Mouse (Mus musculus) lung, postnatal 0 days (tissue): Measurements from ENCODE around the gene Yars. TPM values are rescaled to one million over a fixed set of nuclear protein-coding genes. Genes with fewer than 3 reads are reported as not detected.

Experiments used
- ATAC-seq: fragments of 200-750 bp; cut with Nextera tagmentation; 2 replicates; pipeline ENCODE4 v1.8.0; 2017; ENCODE audit warnings: moderate library complexity
- DNase-seq: peaks from one replicate; pipeline ENCODE4 v3.0.0-alpha.2; 2016; ENCODE audit warnings: low spot score
- H3K27ac ChIP-seq: fragments of 300-500 bp; sonication (generic); 2 replicates; pipeline ENCODE4 v1.5.1; 2014; ENCODE audit warnings: antibody characterized with exemption, mild to moderate bottlenecking, low read length, mixed read lengths
- H3K27me3 ChIP-seq: fragments of 300-500 bp; sonication (generic); replicated peaks from 2 replicates; pipeline ENCODE4 v1.6.1; 2014; ENCODE audit warnings: low read length, mixed read lengths; ENCODE audit not compliant: insufficient read depth
- H3K36me3 ChIP-seq: fragments of 300-500 bp; sonication (generic); 2 replicates; pipeline ENCODE4 v1.6.1; 2014; ENCODE audit warnings: low read length, mixed read lengths; ENCODE audit not compliant: insufficient read depth
- H3K4me1 ChIP-seq: fragments of 300-500 bp; sonication (generic); 2 replicates; pipeline ENCODE4 v1.6.1; 2014; ENCODE audit warnings: antibody characterized with exemption, low read depth, low read length, mixed read lengths; ENCODE audit not compliant: insufficient read depth
- H3K4me2 ChIP-seq: fragments of 300-500 bp; sonication (generic); replicated peaks from 2 replicates; pipeline ENCODE4 v1.6.1; 2014; ENCODE audit warnings: low read depth, mild to moderate bottlenecking, low read length, moderate library complexity, mixed read lengths
- H3K4me3 ChIP-seq: fragments of 300-500 bp; sonication (generic); 2 replicates; pipeline ENCODE4 v1.5.1; 2014; ENCODE audit warnings: low read depth, low read length
- H3K9ac ChIP-seq: fragments of 300-500 bp; sonication (generic); replicated peaks from 2 replicates; pipeline ENCODE4 v1.6.1; 2014; ENCODE audit warnings: low read depth, mild to moderate bottlenecking
- H3K9me3 ChIP-seq: fragments of 300-500 bp; sonication (generic); 2 replicates; pipeline ENCODE4 v1.6.1; 2016; ENCODE audit warnings: low read length, mixed read lengths
- CTCF ChIP-seq: IDR thresholded peaks from 2 replicates; pipeline ENCODE4 v1.5.1; 2016; ENCODE audit warnings: antibody characterized with exemption, mild to moderate bottlenecking
- EP300 ChIP-seq: IDR thresholded peaks from 2 replicates; pipeline ENCODE4 v1.6.1; 2016; ENCODE audit warnings: antibody characterized with exemption, mild to moderate bottlenecking, control low read depth
- WGBS: fragments of 180-500 bp; shearing (Covaris S2); extraction: QIAGEN DNeasy Blood & Tissue Kit; methylation state at CpG from one replicate; pipeline ENCODE4 v1.1.7; 2014; 5-methylcytosine and 5-hydroxymethylcytosine counted together
- polyA plus RNA-seq: library from polyadenylated mRNA; unstranded; fragments of >200 nt; fragmentation: Nextera tagmentation; extraction: Ambion mirVana; gene quantifications from 2 replicates; pipeline ENCODE4 v1.2.1, GENCODE M21; 2015

The Yars gene
- polyA plus RNA-seq, 1 experiment from 2014 or later: 26.4 TPM

GRCm38 (mm10) chr4:129144401-129145367 lies 44.9 kb upstream of the Yars start:
- no peak overlapping the region for H3K27ac ChIP-seq
- ATAC-seq (no peak), DNase-seq (no peak)
- no peaks in the 10 kb centered on the region; the same call in 1 of the 2 replicates for H3K36me3 ChIP-seq
- TF ChIP-seq CTCF: no peak
- TF ChIP-seq EP300: no peak
- H3K27me3 ChIP-seq: no peaks in the 10 kb centered on the region
- H3K4me2 ChIP-seq: no peak overlapping the region
- no peak overlapping the region for H3K9ac ChIP-seq
- WGBS: 64% methylated on average over 16 of the region's 16 CpGs
- no peaks in the 10 kb centered on the region for H3K9me3 ChIP-seq
- no peaks in the 10 kb centered on the region for H3K4me1 ChIP-seq
- no peak overlapping the region for H3K4me3 ChIP-seq

GRCm38 (mm10) chr4:129145411-129145810 lies 44.1 kb upstream of the Yars start:
- H3K9ac ChIP-seq: no peak overlapping the region
- no peak for TF ChIP-seq CTCF
- WGBS: 64% methylated on average over 4 of the region's 4 CpGs
- no peak overlapping the region for H3K4me3 ChIP-seq
- no peaks in the 10 kb centered on the region for H3K9me3 ChIP-seq
- no peak overlapping the region for H3K4me2 ChIP-seq
- ATAC-seq (no peak), DNase-seq (no peak)
- no peaks in the 10 kb centered on the region for H3K27me3 ChIP-seq
- no peaks in the 10 kb centered on the region for H3K4me1 ChIP-seq
- H3K27ac ChIP-seq: no peak overlapping the region
- no peaks in the 10 kb centered on the region; the same call in 1 of the 2 replicates for H3K36me3 ChIP-seq

- TF ChIP-seq CTCF (no peak), EP300 (no peak)
- DNase-seq (no peak), ATAC-seq (no peak)
- Histone ChIP-seq H3K4me1 (no peaks in the 10 kb centered on the region), H3K27ac (no peak overlapping the region), H3K9me3 (no peaks in the 10 kb centered on the region), H3K36me3 (no peaks in the 10 kb centered on the region; the same call in 1 of the 2 replicates), H3K27me3 (no peaks in the 10 kb centered on the region), H3K9ac (no peak overlapping the region), H3K4me2 (no peak overlapping the region), H3K4me3 (no peak overlapping the region)
- 55% methylated on average over 4 of the region's 4 CpGs for WGBS
These were observed 43.6 kb upstream of the Yars start for GRCm38 (mm10) chr4:129145943-129146342.

GRCm38 (mm10) chr4:129146392-129146791 lies 43.2 kb upstream of the Yars start:
- TF ChIP-seq CTCF (no peak), EP300 (no peak)
- Histone ChIP-seq H3K27ac (no peak overlapping the region), H3K27me3 (no peaks in the 10 kb centered on the region), H3K36me3 (no peaks in the 10 kb centered on the region; the same call in 1 of the 2 replicates), H3K4me1 (no peaks in the 10 kb centered on the region), H3K9ac (no peak overlapping the region), H3K9me3 (no peaks in the 10 kb centered on the region), H3K4me3 (no peak overlapping the region), H3K4me2 (no peak overlapping the region)
- ATAC-seq (peak; percentile 13; the same call in 1 of the 2 replicates), DNase-seq (peak; percentile 44)
- 27% methylated on average over 2 of the region's 2 CpGs for WGBS

GRCm38 (mm10) chr4:129147552-129148103 lies 41.9 kb upstream of the Yars start:
- 77% methylated on average over 13 of the region's 13 CpGs for WGBS
- no peak overlapping the region; the same call in 1 of the 2 replicates for H3K4me2 ChIP-seq
- H3K27me3 ChIP-seq: no peaks in the 10 kb centered on the region
- TF ChIP-seq EP300: 0 out of 2 replicates have a peak, but pooled peaks have one; percentile 13
- no peak for TF ChIP-seq CTCF
- no peak overlapping the region for H3K9ac ChIP-seq
- H3K4me1 ChIP-seq: no peaks in the 10 kb centered on the region
- DNase-seq: peak; percentile 85
- H3K4me3 ChIP-seq: no peak overlapping the region
- no peaks in the 10 kb centered on the region for H3K9me3 ChIP-seq
- peaks cover 7% of the 10 kb centered on the region; the same call in 1 of the 2 replicates for H3K36me3 ChIP-seq
- H3K27ac ChIP-seq: no peak overlapping the region; the same call in 1 of the 2 replicates
- ATAC-seq: peak; percentile 81

GRCm38 (mm10) chr4:129149321-129149720 lies 40.2 kb upstream of the Yars start:
- DNase-seq (no peak), ATAC-seq (no peak)
- Histone ChIP-seq H3K36me3 (peaks cover 7% of the 10 kb centered on the region; the same call in 1 of the 2 replicates), H3K9me3 (no peaks in the 10 kb centered on the region), H3K9ac (no peak overlapping the region), H3K27me3 (no peaks in the 10 kb centered on the region), H3K27ac (no peak overlapping the region), H3K4me3 (no peak overlapping the region), H3K4me2 (no peak overlapping the region), H3K4me1 (no peaks in the 10 kb centered on the region)
- TF ChIP-seq EP300 (no peak), CTCF (no peak)
- 88% methylated on average over 1 of the region's 1 CpGs for WGBS
